Mouse (Mus musculus) limb, embryonic 10.5 days (tissue): ENCODE data around the gene Mapk12. TPM values are rescaled to one million over a fixed set of nuclear protein-coding genes. Genes with fewer than 3 reads are reported as not detected.
A peak's percentile ranks its signal among the peaks of the same experiment; 100 is the strongest.

Source experiments
- DNase-seq: peaks from one replicate; pipeline ENCODE4 v3.0.0-alpha.2; 2017; ENCODE audit warnings: low spot score
- H3K27ac ChIP-seq: fragments of 300-500 bp; sonication (generic); 2 replicates; pipeline ENCODE4 v1.5.1; 2016; ENCODE audit warnings: mild to moderate bottlenecking
- H3K27me3 ChIP-seq: fragments of 300-500 bp; sonication (generic); 2 replicates; pipeline ENCODE4 v1.6.1; 2016; ENCODE audit warnings: low read depth, mild to moderate bottlenecking; ENCODE audit not compliant: poor library complexity, severe bottlenecking
- H3K36me3 ChIP-seq: fragments of 300-500 bp; sonication (generic); 2 replicates; pipeline ENCODE4 v1.6.1; 2016; ENCODE audit warnings: mild to moderate bottlenecking, moderate library complexity
- H3K4me1 ChIP-seq: fragments of 300-500 bp; sonication (generic); 2 replicates; pipeline ENCODE4 v1.6.1; 2016
- H3K4me3 ChIP-seq: fragments of 300-500 bp; sonication (generic); 2 replicates; pipeline ENCODE4 v1.5.1; 2016; ENCODE audit warnings: mild to moderate bottlenecking, moderate library complexity
- H3K9me3 ChIP-seq: fragments of 300-500 bp; sonication (generic); replicated peaks from 2 replicates; pipeline ENCODE4 v1.6.1; 2016; ENCODE audit warnings: mild to moderate bottlenecking
- WGBS: fragments of 180-500 bp; shearing (Covaris S2); methylation state at CpG from one replicate; pipeline ENCODE4 v1.1.7; 2016; 5-methylcytosine and 5-hydroxymethylcytosine counted together
- polyA plus RNA-seq: library from polyadenylated mRNA; unstranded; fragments of >200 nt; fragmentation: Nextera tagmentation; extraction: Ambion mirVana; gene quantifications from 2 replicates; pipeline ENCODE4 v1.2.1, GENCODE M21; 2016

Mapk12 gene
- polyA plus RNA-seq, 1 experiment from 2014 or later = 21.5 TPM

GRCm38 (mm10) chr15:89126622-89127021 is 13.9 kb downstream of the Mapk12 start:
- DNase-seq = no peak
- 91% methylated on average over 8 of the region's 8 CpGs for WGBS
- Histone ChIP-seq H3K4me3 (no peak overlapping the region), H3K27ac (no peak overlapping the region), H3K4me1 (peaks cover 37% of the 10 kb centered on the region), H3K36me3 (peaks cover 30% of the 10 kb centered on the region), H3K9me3 (no peaks in the 10 kb centered on the region), H3K27me3 (no peaks in the 10 kb centered on the region)

GRCm38 (mm10) chr15:89125351-89125750 is 15.2 kb downstream of the Mapk12 start:
- Histone ChIP-seq H3K27me3 (no peaks in the 10 kb centered on the region), H3K4me1 (peaks cover 49% of the 10 kb centered on the region), H3K27ac (no peak overlapping the region), H3K36me3 (peaks cover 25% of the 10 kb centered on the region), H3K9me3 (no peaks in the 10 kb centered on the region), H3K4me3 (no peak overlapping the region)
- 94% methylated on average over 9 of the region's 9 CpGs for WGBS
- DNase-seq = no peak

- no peaks in the 10 kb centered on the region for H3K27me3 ChIP-seq
- no peak for DNase-seq
- 98% methylated on average over 3 of the region's 3 CpGs for WGBS
- H3K36me3 ChIP-seq = peaks cover 28% of the 10 kb centered on the region
- no peak overlapping the region for H3K27ac ChIP-seq
- no peaks in the 10 kb centered on the region for H3K9me3 ChIP-seq
- H3K4me3 ChIP-seq = no peak overlapping the region
- H3K4me1 ChIP-seq = peaks cover 56% of the 10 kb centered on the region
Measured at GRCm38 (mm10) chr15:89124312-89124711, 16.2 kb downstream of the Mapk12 start.

GRCm38 (mm10) chr15:89123595-89123994 is 16.9 kb downstream of the Mapk12 start:
- peak; percentile 53 for DNase-seq
- Histone ChIP-seq H3K27me3 (no peaks in the 10 kb centered on the region), H3K27ac (peak overlapping the region; percentile 87), H3K9me3 (no peaks in the 10 kb centered on the region), H3K36me3 (peaks cover 34% of the 10 kb centered on the region), H3K4me3 (peak overlapping the region; percentile 82), H3K4me1 (peaks cover 51% of the 10 kb centered on the region)
- WGBS = 39% methylated on average over 11 of the region's 11 CpGs

- Histone ChIP-seq H3K27me3 (no peaks in the 10 kb centered on the region), H3K9me3 (no peaks in the 10 kb centered on the region), H3K27ac (peak within 1 kb of the TSS; percentile 87), H3K4me3 (peak within 1 kb of the TSS; percentile 82), H3K36me3 (peaks cover 42% of the 10 kb centered on the region), H3K4me1 (peaks cover 43% of the 10 kb centered on the region)
- 1% methylated on average over 47 of the region's 47 CpGs for WGBS
- DNase-seq = peak; percentile 97
Measured at GRCm38 (mm10) chr15:89122649-89123366, 17.7 kb downstream of the Mapk12 start, which contains the start of gene Tubgcp6. Gene Tubgcp6 (minus strand): TSS chr15:89123112.

GRCm38 (mm10) chr15:89118007-89118406 is 22.5 kb downstream of the Mapk12 start:
- Histone ChIP-seq H3K27ac (no peak overlapping the region), H3K9me3 (no peaks in the 10 kb centered on the region), H3K36me3 (peaks cover 77% of the 10 kb centered on the region), H3K27me3 (no peaks in the 10 kb centered on the region), H3K4me1 (peaks cover 29% of the 10 kb centered on the region), H3K4me3 (no peak overlapping the region)
- no peak for DNase-seq

- Histone ChIP-seq H3K27me3 (no peaks in the 10 kb centered on the region), H3K9me3 (no peaks in the 10 kb centered on the region), H3K4me3 (no peak overlapping the region), H3K4me1 (no peaks in the 10 kb centered on the region), H3K36me3 (peaks cover 98% of the 10 kb centered on the region), H3K27ac (no peak overlapping the region)
- 86% methylated on average over 9 of the region's 9 CpGs for WGBS
- no peak for DNase-seq
Measured at GRCm38 (mm10) chr15:89110147-89110546, 30.4 kb downstream of the Mapk12 start.

- H3K36me3 ChIP-seq = peaks cover 100% of the 10 kb centered on the region
- H3K27me3 ChIP-seq = no peaks in the 10 kb centered on the region
- H3K4me1 ChIP-seq = no peaks in the 10 kb centered on the region
- 97% methylated on average over 1 of the region's 1 CpGs for WGBS
- no peaks in the 10 kb centered on the region for H3K9me3 ChIP-seq
- no peak overlapping the region for H3K4me3 ChIP-seq
- no peak for DNase-seq
- no peak overlapping the region for H3K27ac ChIP-seq
Measured at GRCm38 (mm10) chr15:89106976-89107375, 33.5 kb downstream of the Mapk12 start.

- Histone ChIP-seq H3K4me3 (no peak overlapping the region), H3K27ac (no peak overlapping the region), H3K36me3 (peaks cover 100% of the 10 kb centered on the region), H3K4me1 (no peaks in the 10 kb centered on the region), H3K27me3 (no peaks in the 10 kb centered on the region), H3K9me3 (no peaks in the 10 kb centered on the region)
- 92% methylated on average over 13 of the region's 13 CpGs for WGBS
- DNase-seq = no peak
Measured at GRCm38 (mm10) chr15:89106073-89106472, 34.4 kb downstream of the Mapk12 start.

GRCm38 (mm10) chr15:89104425-89104824 is 36.1 kb downstream of the Mapk12 start:
- no peak overlapping the region for H3K27ac ChIP-seq
- H3K36me3 ChIP-seq = peaks cover 100% of the 10 kb centered on the region
- H3K4me1 ChIP-seq = no peaks in the 10 kb centered on the region
- no peak for DNase-seq
- no peak overlapping the region for H3K4me3 ChIP-seq
- no peaks in the 10 kb centered on the region for H3K9me3 ChIP-seq
- 96% methylated on average over 8 of the region's 8 CpGs for WGBS
- H3K27me3 ChIP-seq = no peaks in the 10 kb centered on the region

GRCm38 (mm10) chr15:89103921-89104320 is 36.6 kb downstream of the Mapk12 start:
- no peak overlapping the region for H3K4me3 ChIP-seq
- WGBS = 90% methylated on average over 10 of the region's 10 CpGs
- H3K9me3 ChIP-seq = no peaks in the 10 kb centered on the region
- no peak overlapping the region for H3K27ac ChIP-seq
- H3K27me3 ChIP-seq = no peaks in the 10 kb centered on the region
- H3K36me3 ChIP-seq = peaks cover 100% of the 10 kb centered on the region
- DNase-seq = no peak
- H3K4me1 ChIP-seq = no peaks in the 10 kb centered on the region

GRCm38 (mm10) chr15:89102646-89103045 is 37.9 kb downstream of the Mapk12 start:
- no peak overlapping the region for H3K4me3 ChIP-seq
- H3K27ac ChIP-seq = no peak overlapping the region
- H3K4me1 ChIP-seq = no peaks in the 10 kb centered on the region
- H3K36me3 ChIP-seq = peaks cover 100% of the 10 kb centered on the region
- 91% methylated on average over 5 of the region's 5 CpGs for WGBS
- DNase-seq = no peak
- H3K27me3 ChIP-seq = no peaks in the 10 kb centered on the region
- no peaks in the 10 kb centered on the region for H3K9me3 ChIP-seq

GRCm38 (mm10) chr15:89100823-89101222 is 39.7 kb downstream of the Mapk12 start:
- no peaks in the 10 kb centered on the region for H3K9me3 ChIP-seq
- DNase-seq = no peak
- H3K4me1 ChIP-seq = no peaks in the 10 kb centered on the region
- H3K27me3 ChIP-seq = no peaks in the 10 kb centered on the region
- WGBS = 96% methylated on average over 12 of the region's 12 CpGs
- no peak overlapping the region for H3K4me3 ChIP-seq
- peaks cover 100% of the 10 kb centered on the region for H3K36me3 ChIP-seq
- no peak overlapping the region for H3K27ac ChIP-seq

- no peak for DNase-seq
- H3K27ac ChIP-seq = no peak overlapping the region
- H3K4me1 ChIP-seq = no peaks in the 10 kb centered on the region
- H3K4me3 ChIP-seq = no peak overlapping the region
- H3K36me3 ChIP-seq = peaks cover 100% of the 10 kb centered on the region
- no peaks in the 10 kb centered on the region for H3K27me3 ChIP-seq
- 93% methylated on average over 7 of the region's 7 CpGs for WGBS
- H3K9me3 ChIP-seq = no peaks in the 10 kb centered on the region
Measured at GRCm38 (mm10) chr15:89098616-89099015, 41.9 kb downstream of the Mapk12 start.
